Mouse (Mus musculus): ENCODE measurements at regions not wholly inside any gene's neighbourhood (a gene's known extent, or its start where the extent isn't known, plus 50 kb on each side); places are given as distances from the start of the nearest gene placed in this dataset.

GRCm38 (mm10) chr16:51910046-51910445 lies 121.0 kb upstream of the Cblb start:
- DNase-seq (ENCODE audit: low spot score): no peak

- DNase-seq (ENCODE audit: low spot score): no peak
Observed at GRCm38 (mm10) chr16:51911109-51911765, 119.8 kb upstream of the Cblb start.

- peak; percentile 9 for DNase-seq (ENCODE audit: low spot score)
Observed at GRCm38 (mm10) chr16:51915034-51915928, 115.7 kb upstream of the Cblb start.

GRCm38 (mm10) chr16:51915929-51916308 lies 115.1 kb upstream of the Cblb start:
- DNase-seq (ENCODE audit: low spot score): no peak

GRCm38 (mm10) chr16:51916337-51916736 lies 114.7 kb upstream of the Cblb start:
- DNase-seq (ENCODE audit: low spot score): no peak

GRCm38 (mm10) chr16:51916820-51917219 lies 114.2 kb upstream of the Cblb start:
- DNase-seq (ENCODE audit: low spot score): peak; percentile 15

- DNase-seq (ENCODE audit: low spot score): peak; percentile 7
Observed at GRCm38 (mm10) chr16:51917540-51917939, 113.5 kb upstream of the Cblb start.

GRCm38 (mm10) chr16:51921025-51921424 lies 110.0 kb upstream of the Cblb start:
- DNase-seq (ENCODE audit: low spot score): no peak

GRCm38 (mm10) chr16:51922589-51922988 lies 108.4 kb upstream of the Cblb start:
- no peak for DNase-seq (ENCODE audit: low spot score)

- DNase-seq (ENCODE audit: low spot score): no peak
Observed at GRCm38 (mm10) chr16:51925639-51926038, 105.4 kb upstream of the Cblb start.

- no peak for DNase-seq (ENCODE audit: low spot score)
Observed at GRCm38 (mm10) chr16:51933122-51933521, 97.9 kb upstream of the Cblb start.

- DNase-seq (ENCODE audit: low spot score): no peak
Observed at GRCm38 (mm10) chr16:51933965-51934364, 97.1 kb upstream of the Cblb start.

GRCm38 (mm10) chr16:51937298-51937697 lies 93.7 kb upstream of the Cblb start:
- DNase-seq (ENCODE audit: low spot score): no peak

GRCm38 (mm10) chr16:51939061-51939460 lies 92.0 kb upstream of the Cblb start:
- no peak for DNase-seq (ENCODE audit: low spot score)

GRCm38 (mm10) chr16:51940574-51940973 lies 90.5 kb upstream of the Cblb start:
- DNase-seq (ENCODE audit: low spot score): no peak

- no peak for DNase-seq (ENCODE audit: low spot score)
Observed at GRCm38 (mm10) chr16:51942431-51943130, 88.4 kb upstream of the Cblb start.

GRCm38 (mm10) chr16:51967051-51967845 lies 63.8 kb upstream of the Cblb start:
- no peak for DNase-seq (ENCODE audit: low spot score)

Measured in embryo, embryonic 10 days (tissue).